Mouse (Mus musculus) forebrain, embryonic 14.5 days (tissue): ENCODE results near the gene Shisa8. TPM values are rescaled to one million over a fixed set of nuclear protein-coding genes. Genes with fewer than 3 reads are reported as not detected.
"Not testable (repeated sequence)": the region's sequence is repeated elsewhere in the genome, so short reads cannot be mapped to it uniquely, and the experiment has no call there.

Experiments used
- ATAC-seq: fragments of 200-750 bp; cut with Nextera tagmentation; 2 replicates; pipeline ENCODE4 v1.8.0; 2017; ENCODE audit warnings: mild to moderate bottlenecking, moderate library complexity
- DNase-seq: peaks from one replicate; pipeline ENCODE4 v3.0.0-alpha.2; 2015; ENCODE audit warnings: low spot score
- H3K27ac ChIP-seq: fragments of 300-500 bp; sonication (generic); 2 replicates; pipeline ENCODE4 v1.5.1; 2014; ENCODE audit warnings: low read depth, mild to moderate bottlenecking, control low read depth, low read length, moderate library complexity
- H3K27me3 ChIP-seq: fragments of 300-500 bp; sonication (generic); replicated peaks from 2 replicates; pipeline ENCODE4 v1.6.1; 2014; ENCODE audit warnings: low read length, control low read depth, mixed read lengths; ENCODE audit not compliant: control insufficient read depth, insufficient read depth
- H3K36me3 ChIP-seq: fragments of 300-500 bp; sonication (generic); 2 replicates; pipeline ENCODE4 v1.6.1; 2014; ENCODE audit warnings: low read length, control low read depth; ENCODE audit not compliant: control insufficient read depth, insufficient read depth
- H3K4me1 ChIP-seq: fragments of 300-500 bp; sonication (generic); 2 replicates; pipeline ENCODE4 v1.6.1; 2014; ENCODE audit warnings: antibody characterized with exemption, low read length, control low read depth; ENCODE audit not compliant: control insufficient read depth, insufficient read depth
- H3K4me2 ChIP-seq: fragments of 300-500 bp; sonication (generic); 2 replicates; pipeline ENCODE4 v1.6.1; 2014; ENCODE audit warnings: mild to moderate bottlenecking, control low read depth, low read length
- H3K4me3 ChIP-seq: fragments of 300-500 bp; sonication (generic); 2 replicates; pipeline ENCODE4 v1.5.1; 2014; ENCODE audit warnings: low read depth, low read length, control low read depth
- H3K9ac ChIP-seq: fragments of 300-500 bp; sonication (generic); 2 replicates; pipeline ENCODE4 v1.6.1; 2014; ENCODE audit warnings: mild to moderate bottlenecking, low read length, control low read depth, moderate library complexity
- H3K9me3 ChIP-seq: fragments of 300-500 bp; sonication (generic); replicated peaks from 2 replicates; pipeline ENCODE4 v1.6.1; 2016; ENCODE audit warnings: low read length, control low read depth, mixed read lengths; ENCODE audit not compliant: control insufficient read depth
- WGBS: fragments of 180-500 bp; shearing (Covaris S2); extraction: QIAGEN DNeasy Blood & Tissue Kit; methylation state at CpG from one replicate; pipeline ENCODE4 v1.1.7; 2014; 5-methylcytosine and 5-hydroxymethylcytosine counted together
- polyA plus RNA-seq: library from polyadenylated mRNA; unstranded; fragments of >200 nt; fragmentation: Nextera tagmentation; extraction: Ambion mirVana; gene quantifications from 2 replicates; pipeline ENCODE4 v1.2.1, GENCODE M21; 2014

Gene Shisa8
- polyA plus RNA-seq: 0.61 and 0.77 TPM in 2 replicates

- peak within 1 kb of the TSS; percentile 65 for H3K4me2 ChIP-seq
- H3K36me3 ChIP-seq: no peaks in the 10 kb centered on the region
- H3K4me3 ChIP-seq: peak within 1 kb of the TSS; percentile 36
- ATAC-seq (no peak), DNase-seq (no peak)
- peak within 1 kb of the TSS; percentile 41 for H3K9ac ChIP-seq
- no peaks in the 10 kb centered on the region for H3K9me3 ChIP-seq
- peaks cover 23% of the 10 kb centered on the region for H3K4me1 ChIP-seq
- 0% methylated on average over 11 of the region's 34 CpGs for WGBS
- no peak within 1 kb of the TSS for H3K27ac ChIP-seq
- H3K27me3 ChIP-seq: peaks cover 65% of the 10 kb centered on the region
Measured at GRCm38 (mm10) chr15:82212752-82213063, at the start of gene Shisa8. Shisa8 (minus strand) TSS chr15:82212815.

- Histone ChIP-seq H3K4me2 (no peak overlapping the region), H3K4me1 (peaks cover 15% of the 10 kb centered on the region), H3K9ac (no peak overlapping the region), H3K27me3 (no peaks in the 10 kb centered on the region), H3K27ac (no peak overlapping the region), H3K9me3 (no peaks in the 10 kb centered on the region), H3K36me3 (no peaks in the 10 kb centered on the region), H3K4me3 (no peak overlapping the region)
- DNase-seq (peak; percentile 60), ATAC-seq (no peak)
- 16% methylated on average over 16 of the region's 16 CpGs for WGBS
Measured at GRCm38 (mm10) chr15:82259510-82259909, 46.9 kb upstream of the Shisa8 start.

GRCm38 (mm10) chr15:82255944-82256383 lies 43.3 kb upstream of the Shisa8 start:
- peak overlapping the region; percentile 51 for H3K9ac ChIP-seq
- ATAC-seq (peak; percentile 97), DNase-seq (peak; percentile 96)
- WGBS: 4% methylated on average over 10 of the region's 10 CpGs
- H3K4me2 ChIP-seq: peak overlapping the region; percentile 47
- H3K27ac ChIP-seq: peak overlapping the region; percentile 89
- H3K27me3 ChIP-seq: no peaks in the 10 kb centered on the region
- H3K4me3 ChIP-seq: peak overlapping the region; percentile 47
- H3K9me3 ChIP-seq: no peaks in the 10 kb centered on the region
- no peaks in the 10 kb centered on the region for H3K36me3 ChIP-seq
- peaks cover 15% of the 10 kb centered on the region for H3K4me1 ChIP-seq

GRCm38 (mm10) chr15:82255248-82255647 lies 42.6 kb upstream of the Shisa8 start:
- Histone ChIP-seq H3K4me3 (no peak overlapping the region), H3K4me1 (peaks cover 15% of the 10 kb centered on the region), H3K27ac (peak overlapping the region; percentile 89), H3K4me2 (peak overlapping the region; percentile 47), H3K9ac (no peak overlapping the region), H3K36me3 (no peaks in the 10 kb centered on the region), H3K9me3 (no peaks in the 10 kb centered on the region), H3K27me3 (no peaks in the 10 kb centered on the region)
- 40% methylated on average over 4 of the region's 4 CpGs for WGBS
- ATAC-seq (peak; percentile 6; the same call in 1 of the 2 replicates), DNase-seq (peak; percentile 39)

GRCm38 (mm10) chr15:82252097-82252496 lies 39.5 kb upstream of the Shisa8 start, which contains the start of gene 1500009C09Rik:
1500009C09Rik (plus strand) TSS chr15:82252397.
- Histone ChIP-seq H3K36me3 (no peaks in the 10 kb centered on the region), H3K4me1 (peaks cover 10% of the 10 kb centered on the region), H3K9me3 (no peaks in the 10 kb centered on the region), H3K27me3 (no peaks in the 10 kb centered on the region), H3K4me3 (no peak within 1 kb of the TSS), H3K4me2 (no peak within 1 kb of the TSS), H3K27ac (no peak within 1 kb of the TSS), H3K9ac (no peak within 1 kb of the TSS)
- ATAC-seq: no peak
- no peak for DNase-seq
- WGBS: 86% methylated on average over 6 of the region's 6 CpGs

- Histone ChIP-seq H3K4me1 (peaks cover 6% of the 10 kb centered on the region), H3K36me3 (no peaks in the 10 kb centered on the region), H3K27me3 (no peaks in the 10 kb centered on the region), H3K9me3 (no peaks in the 10 kb centered on the region), H3K27ac (no peak overlapping the region), H3K4me3 (no peak overlapping the region), H3K9ac (no peak overlapping the region), H3K4me2 (no peak overlapping the region)
- no peak for ATAC-seq
- 100% methylated on average over 3 of the region's 3 CpGs for WGBS
- no peak for DNase-seq
Measured at GRCm38 (mm10) chr15:82251579-82251978, 39.0 kb upstream of the Shisa8 start.

GRCm38 (mm10) chr15:82247131-82247776 lies 34.6 kb upstream of the Shisa8 start:
- H3K27ac ChIP-seq: no peak overlapping the region
- H3K4me1 ChIP-seq: peaks cover 4% of the 10 kb centered on the region; the same call in 1 of the 2 replicates
- no peak overlapping the region for H3K9ac ChIP-seq
- H3K4me3 ChIP-seq: no peak overlapping the region
- H3K36me3 ChIP-seq: no peaks in the 10 kb centered on the region
- ATAC-seq: no peak
- H3K27me3 ChIP-seq: no peaks in the 10 kb centered on the region
- no peaks in the 10 kb centered on the region for H3K9me3 ChIP-seq
- WGBS: 87% methylated on average over 3 of the region's 3 CpGs
- H3K4me2 ChIP-seq: no peak overlapping the region
- DNase-seq: no peak

- Histone ChIP-seq H3K4me2 (peak overlapping the region; percentile 92), H3K9ac (peak overlapping the region; percentile 77), H3K4me3 (peak overlapping the region; percentile 67), H3K27ac (peak overlapping the region; percentile 83; the same call in 1 of the 2 replicates)
- not testable (repeated sequence) for H3K27me3 ChIP-seq, DNase-seq, ATAC-seq, H3K36me3 ChIP-seq, H3K9me3 ChIP-seq, H3K4me1 ChIP-seq
- WGBS: 20% methylated on average over 9 of the region's 9 CpGs
Measured at GRCm38 (mm10) chr15:82244805-82245161, 32.2 kb upstream of the Shisa8 start.

- peak within 1 kb of the TSS; percentile 77 for H3K9ac ChIP-seq
- H3K9me3 ChIP-seq: no peaks in the 10 kb centered on the region
- WGBS: under 1% methylated on average over 64 of the region's 65 CpGs
- H3K4me3 ChIP-seq: peak within 1 kb of the TSS; percentile 67
- H3K4me2 ChIP-seq: peak within 1 kb of the TSS; percentile 92
- peak; percentile 96 for DNase-seq
- H3K27me3 ChIP-seq: no peaks in the 10 kb centered on the region
- H3K27ac ChIP-seq: peak within 1 kb of the TSS; percentile 83; the same call in 1 of the 2 replicates
- H3K36me3 ChIP-seq: no peaks in the 10 kb centered on the region
- peak; percentile 99 for ATAC-seq
- H3K4me1 ChIP-seq: peaks cover 4% of the 10 kb centered on the region; the same call in 1 of the 2 replicates
Measured at GRCm38 (mm10) chr15:82244115-82244804, 31.6 kb upstream of the Shisa8 start, which contains the start of gene Cenpm. Cenpm (minus strand) TSS chr15:82244748.
